Mouse (Mus musculus) cortical plate, adult 2 months (tissue): ENCODE results near the gene Cic.

Experiments
- CTCF ChIP-seq: fragments of 200-500 bp; IDR thresholded peaks from 2 replicates; pipeline ENCODE4 v1.5.1; 2011; ENCODE audit warnings: mild to moderate bottlenecking, control low read depth, low read length; ENCODE audit not compliant: insufficient read depth; ENCODE audit errors: extremely low read depth
- POLR2A ChIP-seq: fragments of 200-500 bp; IDR thresholded peaks from 2 replicates; pipeline ENCODE4 v1.6.1; 2011; ENCODE audit warnings: mild to moderate bottlenecking, low read length, control low read depth; ENCODE audit not compliant: insufficient read depth; ENCODE audit errors: extremely low read depth

- no peak for TF ChIP-seq CTCF
- no peak for TF ChIP-seq POLR2A
Observed at GRCm38 (mm10) chr7:25248846-25249313, 18.6 kb upstream of the Cic start.
